Mouse (Mus musculus): Measurements from ENCODE around the gene Igdcc3. TPM values are rescaled to one million over a fixed set of nuclear protein-coding genes. Genes with fewer than 3 reads are reported as not detected.

The Igdcc3 gene
- 0.05 and 0.08 TPM in 2 replicates for polyA plus RNA-seq (2012; rRNA removed)

DNA sequence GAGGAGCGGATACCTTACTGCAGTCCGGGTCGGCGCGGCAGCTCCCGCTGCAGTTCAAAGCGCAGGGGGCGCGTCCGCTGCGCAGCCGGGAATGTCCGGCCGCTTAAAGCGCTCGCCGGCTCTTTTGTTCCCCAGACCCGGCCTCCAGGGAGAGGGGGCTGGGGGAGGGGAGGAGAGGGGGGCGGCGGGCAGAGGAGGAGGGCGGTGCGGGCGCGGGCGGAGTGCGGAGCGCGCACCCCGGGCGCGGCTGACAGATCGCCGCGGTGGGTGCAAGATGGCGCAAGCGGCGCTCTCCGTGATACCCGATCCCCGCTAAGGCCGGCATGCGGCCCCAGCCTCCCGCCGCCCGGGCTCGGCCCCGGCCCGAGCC lies at the start of gene Igdcc3:
TSS of gene Igdcc3 (plus strand) at position 254 of the 370 bp plus-strand sequence.

GRCm38 (mm10) chr9:65100991-65101685 lies 39.9 kb upstream of the Igdcc3 start, which contains the start of gene Igdcc4:
Gene Igdcc4, plus strand, starts transcription at chr9:65101486.

DNA sequence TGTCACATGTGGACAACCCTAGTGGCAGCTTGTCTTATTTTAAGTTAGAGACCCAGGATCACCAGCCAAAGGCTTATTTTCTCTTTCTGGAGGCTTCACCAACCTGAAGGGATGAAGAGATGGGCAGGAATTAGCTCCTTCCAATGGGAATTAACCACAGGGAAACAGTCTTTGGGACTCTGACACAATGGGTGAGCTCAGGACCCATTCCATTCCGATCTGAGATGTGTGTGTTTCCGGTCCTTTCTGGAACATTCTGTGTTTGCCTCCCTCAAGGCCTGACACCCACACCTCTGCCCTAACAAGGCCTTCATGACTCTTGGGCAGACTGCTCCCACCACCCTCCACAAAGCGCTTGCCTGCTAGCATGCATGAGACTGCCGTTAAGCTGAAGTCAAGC lies 54.1 kb downstream of the Igdcc3 start, which contains the start of gene Parp16:
TSS of gene Parp16 (plus strand) at position 301 of the 400 bp plus-strand sequence.

Other genes with a start within 250 kb of the Igdcc3 start
- gene Slc24a1, start 189.6 kb upstream of the Igdcc3 start, polyA plus RNA-seq (2012; rRNA removed) = not detected in 2 replicates
- gene Ints14, start 180.3 kb upstream of the Igdcc3 start, polyA plus RNA-seq (2012; rRNA removed) = 3.0 and 3.9 TPM in 2 replicates
- gene Hacd3, start 119.5 kb upstream of the Igdcc3 start, polyA plus RNA-seq (2012; rRNA removed) = 20.5 and 24.1 TPM in 2 replicates
- gene Dpp8, start 108.8 kb upstream of the Igdcc3 start, polyA plus RNA-seq (2012; rRNA removed) = 11.1 and 17.1 TPM in 2 replicates
- gene Igdcc4, start 39.7 kb upstream of the Igdcc3 start, polyA plus RNA-seq (2012; rRNA removed) = 4.7 and 6.9 TPM in 2 replicates
- 5.7 and 11.1 TPM in 2 replicates for gene Parp16, start 54.2 kb downstream of the Igdcc3 start, polyA plus RNA-seq (2012; rRNA removed)
- gene Cilp, start 124.0 kb downstream of the Igdcc3 start, polyA plus RNA-seq (2012; rRNA removed) = 4.9 and 6.3 TPM in 2 replicates
- 5.0 and 5.6 TPM in 2 replicates for gene Clpx, start 153.1 kb downstream of the Igdcc3 start, polyA plus RNA-seq (2012; rRNA removed)
- gene Pdcd7, start 204.9 kb downstream of the Igdcc3 start, polyA plus RNA-seq (2012; rRNA removed) = 5.3 and 10.1 TPM in 2 replicates
- gene Ubap1l, start 219.9 kb downstream of the Igdcc3 start, polyA plus RNA-seq (2012; rRNA removed) = 0.10 and 0.16 TPM in 2 replicates